Mouse (Mus musculus) stomach, embryonic 14.5 days (tissue): ENCODE data around the gene Lmx1b. TPM values are rescaled to one million over a fixed set of nuclear protein-coding genes. Genes with fewer than 3 reads are reported as not detected.

Experiments used
- ATAC-seq: fragments of 200-750 bp; cut with Nextera tagmentation; 2 replicates; pipeline ENCODE4 v1.8.0; 2017; ENCODE audit warnings: low read depth, moderate TSS enrichment; ENCODE audit not compliant: insufficient number of reproducible peaks, insufficient read depth, low FRiP score
- H3K27ac ChIP-seq: fragments of 300-500 bp; sonication (generic); 2 replicates; pipeline ENCODE4 v1.5.1; 2014; ENCODE audit warnings: mild to moderate bottlenecking, low read length, moderate library complexity, mixed read lengths
- H3K27me3 ChIP-seq: fragments of 300-500 bp; sonication (generic); 2 replicates; pipeline ENCODE4 v1.6.1; 2014; ENCODE audit warnings: low read length, control low read depth, mixed read lengths; ENCODE audit not compliant: control insufficient read depth, insufficient read depth
- H3K36me3 ChIP-seq: fragments of 300-500 bp; sonication (generic); 2 replicates; pipeline ENCODE4 v1.6.1; 2014; ENCODE audit warnings: mild to moderate bottlenecking, control low read depth, low read length, moderate library complexity, mixed read lengths; ENCODE audit not compliant: control insufficient read depth, insufficient read depth
- H3K4me1 ChIP-seq: fragments of 300-500 bp; sonication (generic); 2 replicates; pipeline ENCODE4 v1.6.1; 2014; ENCODE audit warnings: low read length, control low read depth, mixed read lengths; ENCODE audit not compliant: control insufficient read depth, insufficient read depth
- H3K4me2 ChIP-seq: fragments of 300-500 bp; sonication (generic); replicated peaks from 2 replicates; pipeline ENCODE4 v1.6.1; 2014; ENCODE audit warnings: low read depth, low read length, control low read depth
- H3K4me3 ChIP-seq: fragments of 300-500 bp; sonication (generic); 2 replicates; pipeline ENCODE4 v1.5.1; 2014; ENCODE audit warnings: low read depth, low read length, control low read depth
- H3K9ac ChIP-seq: fragments of 300-500 bp; sonication (generic); replicated peaks from 2 replicates; pipeline ENCODE4 v1.6.1; 2014; ENCODE audit warnings: low read depth, mild to moderate bottlenecking, control low read depth, low read length, moderate library complexity, mixed read lengths
- H3K9me3 ChIP-seq: fragments of 300-500 bp; sonication (generic); 2 replicates; pipeline ENCODE4 v1.6.1; 2016; ENCODE audit warnings: low read depth, low read length, control low read depth; ENCODE audit not compliant: control insufficient read depth
- WGBS: fragments of 180-500 bp; shearing (Covaris S2); extraction: QIAGEN DNeasy Blood & Tissue Kit; methylation state at CpG from one replicate; pipeline ENCODE4 v1.1.7; 2014; 5-methylcytosine and 5-hydroxymethylcytosine counted together
- polyA plus RNA-seq: library from polyadenylated mRNA; unstranded; fragments of >200 nt; fragmentation: Nextera tagmentation; extraction: Ambion mirVana; gene quantifications from 2 replicates; pipeline ENCODE4 v1.2.1, GENCODE M21; 2014

The Lmx1b gene
- polyA plus RNA-seq, 1 experiment from 2014 or later, result not detected

- Histone ChIP-seq H3K27ac (no peak overlapping the region), H3K4me1 (peaks cover 11% of the 10 kb centered on the region; the same call in 1 of the 2 replicates), H3K27me3 (peaks cover 82% of the 10 kb centered on the region), H3K36me3 (no peaks in the 10 kb centered on the region), H3K4me3 (peak overlapping the region; percentile 29), H3K4me2 (peak overlapping the region; percentile 25; the same call in 1 of the 2 replicates), H3K9me3 (no peaks in the 10 kb centered on the region), H3K9ac (no peak overlapping the region)
- under 1% methylated on average over 71 of the region's 71 CpGs for WGBS
- ATAC-seq, result no peak; the same call in 1 of the 2 replicates
Measured at GRCm38 (mm10) chr2:33639301-33640170, 775 bp downstream of the Lmx1b start.

- 33% methylated on average over 6 of the region's 6 CpGs for WGBS
- H3K9me3 ChIP-seq, result no peaks in the 10 kb centered on the region
- H3K27ac ChIP-seq, result no peak overlapping the region
- H3K4me1 ChIP-seq, result peaks cover 11% of the 10 kb centered on the region; the same call in 1 of the 2 replicates
- H3K27me3 ChIP-seq, result peaks cover 82% of the 10 kb centered on the region
- no peak overlapping the region for H3K9ac ChIP-seq
- no peak for ATAC-seq
- no peak overlapping the region for H3K4me2 ChIP-seq
- no peak overlapping the region for H3K4me3 ChIP-seq
- no peaks in the 10 kb centered on the region for H3K36me3 ChIP-seq
Measured at GRCm38 (mm10) chr2:33638141-33638733, 2.1 kb downstream of the Lmx1b start.

GRCm38 (mm10) chr2:33637288-33637687 lies 3.0 kb downstream of the Lmx1b start:
- no peak overlapping the region for H3K4me3 ChIP-seq
- H3K4me2 ChIP-seq, result no peak overlapping the region
- no peaks in the 10 kb centered on the region for H3K9me3 ChIP-seq
- 12% methylated on average over 7 of the region's 7 CpGs for WGBS
- H3K4me1 ChIP-seq, result peaks cover 9% of the 10 kb centered on the region; the same call in 1 of the 2 replicates
- no peak overlapping the region for H3K27ac ChIP-seq
- ATAC-seq, result no peak
- H3K36me3 ChIP-seq, result no peaks in the 10 kb centered on the region
- H3K27me3 ChIP-seq, result peaks cover 82% of the 10 kb centered on the region
- H3K9ac ChIP-seq, result no peak overlapping the region

GRCm38 (mm10) chr2:33636628-33637188 lies 3.6 kb downstream of the Lmx1b start:
- Histone ChIP-seq H3K9me3 (no peaks in the 10 kb centered on the region), H3K36me3 (no peaks in the 10 kb centered on the region), H3K27ac (no peak overlapping the region), H3K4me1 (peaks cover 9% of the 10 kb centered on the region; the same call in 1 of the 2 replicates), H3K27me3 (peaks cover 81% of the 10 kb centered on the region), H3K4me2 (no peak overlapping the region), H3K9ac (no peak overlapping the region), H3K4me3 (no peak overlapping the region)
- ATAC-seq, result no peak
- 3% methylated on average over 26 of the region's 26 CpGs for WGBS

GRCm38 (mm10) chr2:33636117-33636521 lies 4.2 kb downstream of the Lmx1b start:
- ATAC-seq, result no peak
- Histone ChIP-seq H3K9me3 (no peaks in the 10 kb centered on the region), H3K4me1 (peaks cover 15% of the 10 kb centered on the region; the same call in 1 of the 2 replicates), H3K36me3 (no peaks in the 10 kb centered on the region), H3K27me3 (peaks cover 80% of the 10 kb centered on the region), H3K4me2 (no peak overlapping the region), H3K27ac (no peak overlapping the region), H3K4me3 (no peak overlapping the region), H3K9ac (no peak overlapping the region)
- WGBS, result 2% methylated on average over 21 of the region's 21 CpGs

- Histone ChIP-seq H3K4me1 (peaks cover 13% of the 10 kb centered on the region; the same call in 1 of the 2 replicates), H3K27ac (no peak overlapping the region), H3K27me3 (peaks cover 82% of the 10 kb centered on the region), H3K4me3 (no peak overlapping the region), H3K4me2 (no peak overlapping the region), H3K36me3 (no peaks in the 10 kb centered on the region), H3K9ac (no peak overlapping the region), H3K9me3 (no peaks in the 10 kb centered on the region)
- 5% methylated on average over 19 of the region's 19 CpGs for WGBS
- ATAC-seq, result no peak
Measured at GRCm38 (mm10) chr2:33635323-33636116, 4.8 kb downstream of the Lmx1b start.

- no peaks in the 10 kb centered on the region for H3K9me3 ChIP-seq
- H3K27ac ChIP-seq, result no peak overlapping the region
- peaks cover 82% of the 10 kb centered on the region for H3K27me3 ChIP-seq
- no peak overlapping the region for H3K4me3 ChIP-seq
- H3K36me3 ChIP-seq, result no peaks in the 10 kb centered on the region
- H3K4me2 ChIP-seq, result no peak overlapping the region
- H3K4me1 ChIP-seq, result peaks cover 9% of the 10 kb centered on the region; the same call in 1 of the 2 replicates
- ATAC-seq, result no peak
- WGBS, result 19% methylated on average over 4 of the region's 4 CpGs
- H3K9ac ChIP-seq, result no peak overlapping the region
Measured at GRCm38 (mm10) chr2:33634481-33635090, 5.7 kb downstream of the Lmx1b start.
